Mouse (Mus musculus): Measurements from ENCODE around the gene Triobp.

DNA sequence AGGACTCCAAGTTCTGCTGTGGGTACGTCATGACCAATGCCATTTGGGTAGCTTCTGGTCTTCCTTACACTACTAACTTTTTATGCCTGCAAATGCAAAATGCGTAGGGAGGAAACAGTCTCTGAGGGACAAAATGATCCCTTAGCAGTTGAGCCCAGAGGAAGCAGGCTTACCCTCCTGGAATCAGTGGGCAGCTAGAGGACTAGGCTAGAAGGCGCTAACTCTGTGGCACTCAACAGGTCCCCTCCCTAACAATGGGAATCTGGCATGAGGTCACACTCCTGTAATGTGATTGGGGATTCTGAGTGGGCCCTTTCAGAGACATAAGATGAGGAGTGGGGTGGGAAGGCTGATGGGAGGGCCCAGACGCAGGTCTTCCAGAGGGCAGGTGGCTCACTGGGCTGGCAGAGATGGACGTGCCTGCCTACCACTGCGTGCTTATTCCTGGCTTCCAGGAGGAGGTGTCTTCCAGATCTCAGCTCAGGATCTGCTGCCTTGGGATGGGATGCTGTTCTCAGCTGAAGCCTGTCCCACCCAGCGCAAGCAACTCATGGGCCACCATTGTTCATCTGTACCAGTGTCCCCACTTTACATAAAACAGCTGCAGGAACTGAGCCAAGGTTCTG lies 16.6 kb upstream of the Triobp start:
- TF ChIP-seq CTCF (conservative IDR thresholded peaks at IDR 0.05; ENCODE audit: insufficient read depth, insufficient read length, low read depth, low read length) (no peak), POLR2A (IDR thresholded peaks at IDR 0.05; ENCODE audit: low read depth, low read length) (no peak)

All from kidney, adult 2 months (tissue).